Mouse (Mus musculus) limb, embryonic 14.5 days (tissue): ENCODE data around the gene Dna2. TPM values are rescaled to one million over a fixed set of nuclear protein-coding genes. Genes with fewer than 3 reads are reported as not detected.
"Not testable (repeated sequence)": the region's sequence is repeated elsewhere in the genome, so short reads cannot be mapped to it uniquely, and the experiment has no call there.

ENCODE experiments used
- ATAC-seq: fragments of 200-750 bp; cut with Nextera tagmentation; 2 replicates; pipeline ENCODE4 v1.8.0; 2017; ENCODE audit warnings: low read depth, moderate number of reproducible peaks, moderate TSS enrichment; ENCODE audit not compliant: low FRiP score
- DNase-seq: peaks from one replicate; pipeline ENCODE4 v3.0.0-alpha.2; 2015; ENCODE audit warnings: low spot score
- H3K27ac ChIP-seq: fragments of 300-500 bp; sonication (generic); replicated peaks from 2 replicates; pipeline ENCODE4 v1.5.1; 2014; ENCODE audit warnings: low read depth, mild to moderate bottlenecking, low read length, moderate library complexity, mixed read lengths
- H3K27me3 ChIP-seq: fragments of 300-500 bp; sonication (generic); 2 replicates; pipeline ENCODE4 v1.6.1; 2014; ENCODE audit warnings: low read length, mixed read lengths; ENCODE audit not compliant: control insufficient read depth, insufficient read depth
- H3K36me3 ChIP-seq: fragments of 300-500 bp; sonication (generic); 2 replicates; pipeline ENCODE4 v1.6.1; 2014; ENCODE audit warnings: mild to moderate bottlenecking, low read length, moderate library complexity, mixed read lengths; ENCODE audit not compliant: control insufficient read depth, insufficient read depth
- H3K4me1 ChIP-seq: fragments of 300-500 bp; sonication (generic); 2 replicates; pipeline ENCODE4 v1.6.1; 2014; ENCODE audit warnings: antibody characterized with exemption, low read length, mixed read lengths; ENCODE audit not compliant: control insufficient read depth, insufficient read depth
- H3K4me2 ChIP-seq: fragments of 300-500 bp; sonication (generic); replicated peaks from 2 replicates; pipeline ENCODE4 v1.6.1; 2014; ENCODE audit warnings: low read depth, mild to moderate bottlenecking, low read length, moderate library complexity; ENCODE audit not compliant: severe bottlenecking
- H3K4me3 ChIP-seq: fragments of 300-500 bp; sonication (generic); replicated peaks from 2 replicates; pipeline ENCODE4 v1.5.1; 2014; ENCODE audit warnings: low read length
- H3K9ac ChIP-seq: fragments of 300-500 bp; sonication (generic); 2 replicates; pipeline ENCODE4 v1.6.1; 2014; ENCODE audit warnings: mild to moderate bottlenecking, low read depth, low read length, moderate library complexity; ENCODE audit not compliant: severe bottlenecking
- H3K9me3 ChIP-seq: fragments of 300-500 bp; sonication (generic); 2 replicates; pipeline ENCODE4 v1.6.1; 2016; ENCODE audit warnings: low read length; ENCODE audit not compliant: control insufficient read depth
- POLR2A ChIP-seq: fragments of 200-500 bp; IDR thresholded peaks from 2 replicates; pipeline ENCODE4 v1.8.0; 2012; ENCODE audit warnings: inconsistent platforms, mild to moderate bottlenecking, moderate library complexity, borderline replicate concordance; ENCODE audit not compliant: insufficient read depth, insufficient read length; ENCODE audit errors: extremely low read depth
- WGBS: fragments of 180-500 bp; shearing (Covaris S2); extraction: QIAGEN DNeasy Blood & Tissue Kit; methylation state at CpG from one replicate; pipeline ENCODE4 v1.1.7; 2014; 5-methylcytosine and 5-hydroxymethylcytosine counted together
- polyA plus RNA-seq, 2 experiments: library from polyadenylated mRNA; depleted of rRNA in 1 of 2; stranded (reverse) in 1 of 2; unstranded in 1 of 2; fragments of >200 nt; fragmentation: Nextera tagmentation in 1 of 2; extraction: Ambion mirVana in 1 of 2; gene quantifications; 2 replicates each; pipeline versions ENCODE4 v1.2.1 to v1.2.3; 2012 to 2014

Gene Dna2
- polyA plus RNA-seq, 2 experiments = 13.2 to 25.5 TPM

DNA sequence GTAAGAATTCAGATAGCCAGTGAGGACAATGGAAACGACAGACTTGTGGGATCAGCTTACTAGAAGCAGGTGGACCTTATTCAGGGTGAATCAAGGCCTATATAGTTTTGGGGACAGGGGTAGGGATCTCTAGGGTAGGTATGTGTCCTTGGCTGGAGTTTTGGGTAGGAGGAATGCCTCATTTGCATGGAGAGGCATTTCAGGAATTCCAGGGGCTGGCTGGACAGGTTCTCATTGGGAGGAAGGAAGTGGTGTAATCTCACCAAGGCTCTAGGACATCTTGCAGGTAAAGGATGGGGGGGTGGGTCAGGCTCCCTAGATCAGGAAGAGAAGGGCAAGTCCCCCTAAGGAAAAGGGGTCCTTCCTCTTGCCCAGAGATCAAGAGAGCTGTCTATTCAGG is 44.0 kb upstream of the Dna2 start:
- H3K27me3 ChIP-seq = no peaks in the 10 kb centered on the region
- H3K4me2 ChIP-seq = no peak overlapping the region
- no peak for ATAC-seq
- H3K9me3 ChIP-seq = no peaks in the 10 kb centered on the region
- DNase-seq = no peak
- H3K9ac ChIP-seq = no peak overlapping the region
- H3K4me1 ChIP-seq = no peaks in the 10 kb centered on the region
- TF ChIP-seq POLR2A = no peak
- H3K4me3 ChIP-seq = no peak overlapping the region
- H3K27ac ChIP-seq = no peak overlapping the region
- 55% methylated on average over 1 of the region's 1 CpGs for WGBS
- no peaks in the 10 kb centered on the region for H3K36me3 ChIP-seq

DNA sequence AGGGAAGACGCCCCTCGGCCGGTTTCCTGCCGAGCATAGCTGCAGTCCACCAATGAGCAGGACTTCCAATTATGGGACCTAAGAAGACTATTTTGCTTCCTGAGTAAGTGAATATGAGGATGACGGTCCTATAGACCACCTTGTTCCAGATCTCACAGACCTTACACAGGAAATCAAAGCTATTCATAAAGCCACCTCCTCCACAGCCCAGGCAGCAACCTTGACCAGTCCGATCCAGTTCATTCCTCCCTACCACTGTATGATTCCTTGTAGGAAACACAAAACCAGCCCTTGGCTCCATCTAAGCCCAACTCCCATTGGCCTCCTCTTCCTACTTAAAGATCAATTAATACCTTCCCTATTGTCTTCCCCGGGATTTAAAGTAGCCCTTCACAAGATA is 40.5 kb upstream of the Dna2 start:
- no peaks in the 10 kb centered on the region for H3K4me1 ChIP-seq
- H3K9me3 ChIP-seq = no peaks in the 10 kb centered on the region
- H3K27me3 ChIP-seq = no peaks in the 10 kb centered on the region
- no peaks in the 10 kb centered on the region for H3K36me3 ChIP-seq
- no peak overlapping the region for H3K27ac ChIP-seq
- TF ChIP-seq POLR2A = no peak
- no peak overlapping the region for H3K4me2 ChIP-seq
- DNase-seq = no peak
- WGBS = 92% methylated on average over 7 of the region's 7 CpGs
- no peak overlapping the region for H3K9ac ChIP-seq
- no peak for ATAC-seq
- H3K4me3 ChIP-seq = no peak overlapping the region

DNA sequence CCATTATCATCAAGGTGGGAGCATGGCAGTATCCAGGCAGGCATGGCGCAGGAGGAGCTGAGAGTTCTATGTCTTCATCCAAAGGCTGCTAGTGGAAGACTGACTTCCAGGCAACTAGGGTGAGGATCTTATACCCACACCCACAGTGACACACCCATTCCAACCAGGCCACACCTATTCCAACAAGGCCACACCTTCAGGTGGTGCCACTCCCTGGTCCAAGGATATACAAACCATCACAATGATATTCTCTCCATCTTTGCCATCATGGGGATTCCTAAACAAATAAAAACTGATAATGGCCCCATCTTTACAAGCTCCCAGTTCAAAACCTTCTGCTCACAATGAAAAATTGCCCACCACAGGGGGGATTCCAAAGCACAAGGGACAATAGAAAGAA is 37.9 kb upstream of the Dna2 start, which contains the start of gene Tet1:
TSS of gene Tet1 (minus strand) at position 101 of the 400 bp plus-strand sequence.
- not testable (repeated sequence) for H3K27ac ChIP-seq, H3K27me3 ChIP-seq, H3K4me3 ChIP-seq, H3K9me3 ChIP-seq, DNase-seq, H3K4me1 ChIP-seq, H3K36me3 ChIP-seq, H3K9ac ChIP-seq, H3K4me2 ChIP-seq, ATAC-seq
- WGBS = no CpG with 5 or more reads among the region's 1 CpGs

DNA sequence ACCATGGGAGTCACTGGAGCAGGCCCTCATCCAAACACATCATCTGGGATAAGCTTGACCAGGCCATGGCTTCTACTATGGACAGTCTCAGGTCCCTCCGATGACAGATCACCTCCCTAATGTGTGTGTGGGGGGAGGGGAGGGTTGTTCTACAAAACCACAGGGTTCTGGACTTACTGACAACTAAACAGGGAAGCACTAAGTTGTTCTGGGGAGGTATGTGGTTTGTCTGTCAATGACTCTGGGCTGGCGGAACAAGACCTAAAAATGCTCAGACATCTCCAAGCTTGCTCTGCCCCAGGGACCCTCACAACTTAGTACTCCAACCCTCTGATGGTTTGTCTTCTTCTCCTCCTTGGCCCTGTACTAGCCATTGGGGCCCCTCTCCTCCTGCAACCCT is 35.7 kb upstream of the Dna2 start:
- Histone ChIP-seq H3K4me3 (no peak overlapping the region), H3K27ac (no peak overlapping the region), H3K4me1 (no peaks in the 10 kb centered on the region), H3K4me2 (no peak overlapping the region), H3K9me3 (no peaks in the 10 kb centered on the region), H3K36me3 (no peaks in the 10 kb centered on the region), H3K27me3 (no peaks in the 10 kb centered on the region), H3K9ac (no peak overlapping the region)
- no peak for DNase-seq
- 89% methylated on average over 2 of the region's 2 CpGs for WGBS
- ATAC-seq = no peak
- no peak for TF ChIP-seq POLR2A

DNA sequence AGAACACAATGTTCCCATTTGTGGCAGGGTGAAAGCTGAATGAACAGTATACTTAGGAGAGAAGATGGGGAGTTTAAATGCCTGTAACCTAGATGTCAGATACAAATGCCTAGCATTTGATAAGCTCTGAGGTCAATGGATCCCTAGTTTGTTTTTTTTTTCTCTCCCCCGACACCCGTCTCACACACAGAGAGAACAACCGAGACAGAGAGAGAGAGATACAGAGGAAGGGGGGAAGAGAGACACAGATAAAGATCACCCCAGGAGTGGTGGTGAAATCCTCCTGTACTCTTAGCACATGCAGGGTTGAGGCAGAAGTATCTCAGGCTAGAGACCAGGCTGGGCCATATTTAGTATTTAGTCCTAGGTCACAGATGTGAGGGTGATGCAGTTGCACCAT is 27.8 kb upstream of the Dna2 start:
- 81% methylated on average over 3 of the region's 3 CpGs for WGBS
- H3K9ac ChIP-seq = no peak overlapping the region
- 0 out of 2 replicates have a peak, but pooled peaks cover 7% of the 10 kb centered on the region for H3K4me1 ChIP-seq
- no peak for ATAC-seq
- H3K4me2 ChIP-seq = no peak overlapping the region
- H3K9me3 ChIP-seq = no peaks in the 10 kb centered on the region
- no peak for DNase-seq
- no peaks in the 10 kb centered on the region for H3K36me3 ChIP-seq
- no peak for TF ChIP-seq POLR2A
- no peak overlapping the region for H3K27ac ChIP-seq
- H3K27me3 ChIP-seq = no peaks in the 10 kb centered on the region
- no peak overlapping the region for H3K4me3 ChIP-seq
